Comparison of ENCODE assay signal across 16 mouse cellular contexts in genomic region chr15:67229359-67229758, GRCm38 (mm10).
DNase-seq lines count a peak whose midpoint lies in the region; ATAC-seq and TF ChIP-seq lines count a peak whose summit lies in the region.
"Had no signal": no experiment of that assay in that cellular context is flagged by ENCODE, and none has a peak within 500 bp of the region (broad histone marks: within the 10 kb centered on the region; RNA-seq: fewer than 3 reads in every experiment).

No protein-coding gene starts in this region.

- ATAC-seq in forebrain, postnatal 0 days: peak; percentile 47
- ATAC-seq: Patski had no signal

- H3K4me3 ChIP-seq in forebrain, postnatal 0 days (ENCODE audit: low read depth, low read length): no peak overlapping the region
- H3K4me3 ChIP-seq: embryonic facial prominence, embryonic 15.5 days; heart, embryonic 12.5 days; limb, embryonic 15.5 days; neural tube, embryonic 15.5 days had no signal

- no peak overlapping the region for H3K9ac ChIP-seq in forebrain, postnatal 0 days
- H3K9ac ChIP-seq: embryonic facial prominence, embryonic 15.5 days; heart, embryonic 12.5 days; limb, embryonic 15.5 days; neural tube, embryonic 15.5 days had no signal

- H3K27me3 ChIP-seq in forebrain, postnatal 0 days (ENCODE audit: insufficient read depth, low read length): no peaks in the 10 kb centered on the region
- H3K27me3 ChIP-seq: embryonic facial prominence, embryonic 15.5 days; heart, embryonic 12.5 days; limb, embryonic 15.5 days; neural tube, embryonic 15.5 days; Patski had no signal

- no peak for TF ChIP-seq CTCF in forebrain, postnatal 0 days (IDR thresholded peaks at IDR 0.05; ENCODE audit: low read depth)

- no peaks in the 10 kb centered on the region for H3K9me3 ChIP-seq in forebrain, postnatal 0 days (ENCODE audit: low read length)
- H3K9me3 ChIP-seq: embryonic facial prominence, embryonic 15.5 days; heart, embryonic 12.5 days; limb, embryonic 15.5 days; neural tube, embryonic 15.5 days had no signal

- H3K36me3 ChIP-seq in forebrain, postnatal 0 days (ENCODE audit: insufficient read depth): no peaks in the 10 kb centered on the region
- H3K36me3 ChIP-seq: embryonic facial prominence, embryonic 15.5 days; heart, embryonic 12.5 days; limb, embryonic 15.5 days; neural tube, embryonic 15.5 days had no signal

- 20% methylated on average over 5 of the region's 5 CpGs for WGBS in forebrain, postnatal 0 days

- DNase-seq in gastrocnemius, postnatal 25 days: peak; percentile 13
- no peak for DNase-seq in gastrocnemius, postnatal 4 days (ENCODE audit: low spot score in 2 of 2)
- peak; percentile 64 for DNase-seq in 416B (ENCODE audit: low read depth)
- DNase-seq in Muller cell, postnatal 12 days (ENCODE audit: inconsistent ontology term): peak; percentile 84
- no peak for DNase-seq in forebrain, postnatal 0 days
- DNase-seq in thymus, postnatal 25 days: no peak
- no peak for DNase-seq in kidney, postnatal 36 days
- DNase-seq: cerebellum, adult 11-12 months; heart, postnatal 4 days; kidney, adult 8-10 months; right cerebral cortex, adult 18-20 months had no signal

- H3K4me2 ChIP-seq in forebrain, postnatal 0 days (ENCODE audit: low read depth): no peak overlapping the region
- H3K4me2 ChIP-seq: embryonic facial prominence, embryonic 15.5 days; heart, embryonic 12.5 days; limb, embryonic 15.5 days; neural tube, embryonic 15.5 days had no signal

- H3K4me1 ChIP-seq in forebrain, postnatal 0 days (ENCODE audit: insufficient read depth): peaks cover 4% of the 10 kb centered on the region; the same call in 1 of the 2 replicates

- no peak overlapping the region for H3K27ac ChIP-seq in forebrain, postnatal 0 days (ENCODE audit: low read depth, low read length)
- H3K27ac ChIP-seq: embryonic facial prominence, embryonic 15.5 days; limb, embryonic 15.5 days; neural tube, embryonic 15.5 days had no signal

Comparison
In these comparisons a context has a peak if more than half of its experiments do, and no peak if none do; other contexts are left out.
1. DNase-seq: peak in gastrocnemius, postnatal 25 days (single experiment), 416B (single experiment) and Muller cell, postnatal 12 days (single experiment); none in gastrocnemius, postnatal 4 days (0 of 2), forebrain, postnatal 0 days (single experiment), thymus, postnatal 25 days (single experiment) and kidney, postnatal 36 days (0 of 2).